Mouse (Mus musculus) forebrain, embryonic 13.5 days (tissue): Measurements from ENCODE around the gene Zfp282. TPM values are rescaled to one million over a fixed set of nuclear protein-coding genes. Genes with fewer than 3 reads are reported as not detected.

Experiments used
- ATAC-seq: fragments of 200-750 bp; cut with Nextera tagmentation; 2 replicates; pipeline ENCODE4 v1.8.0; 2017
- H3K27ac ChIP-seq: fragments of 300-500 bp; sonication (generic); 2 replicates; pipeline ENCODE4 v1.5.1; 2015; ENCODE audit warnings: inconsistent platforms, mild to moderate bottlenecking, moderate library complexity
- H3K27me3 ChIP-seq: fragments of 300-500 bp; sonication (generic); 2 replicates; pipeline ENCODE4 v1.6.1; 2015; ENCODE audit warnings: mild to moderate bottlenecking, inconsistent platforms
- H3K36me3 ChIP-seq: fragments of 300-500 bp; sonication (generic); 2 replicates; pipeline ENCODE4 v1.6.1; 2015; ENCODE audit warnings: mild to moderate bottlenecking, inconsistent platforms; ENCODE audit not compliant: poor library complexity, severe bottlenecking
- H3K4me1 ChIP-seq: fragments of 300-500 bp; sonication (generic); 2 replicates; pipeline ENCODE4 v1.6.1; 2015; ENCODE audit warnings: inconsistent platforms
- H3K4me2 ChIP-seq: fragments of 300-500 bp; sonication (generic); 2 replicates; pipeline ENCODE4 v1.6.1; 2015; ENCODE audit warnings: inconsistent platforms, mild to moderate bottlenecking, moderate library complexity
- H3K4me3 ChIP-seq: fragments of 300-500 bp; sonication (generic); 2 replicates; pipeline ENCODE4 v1.5.1; 2015; ENCODE audit warnings: mild to moderate bottlenecking, inconsistent platforms
- H3K9ac ChIP-seq: fragments of 300-500 bp; sonication (generic); 2 replicates; pipeline ENCODE4 v1.6.1; 2015; ENCODE audit warnings: mild to moderate bottlenecking, inconsistent platforms
- H3K9me3 ChIP-seq: fragments of 300-500 bp; sonication (generic); replicated peaks from 2 replicates; pipeline ENCODE4 v1.6.1; 2016; ENCODE audit warnings: inconsistent platforms
- WGBS: fragments of 180-500 bp; shearing (Covaris S2); methylation state at CpG from one replicate; pipeline ENCODE4 v1.1.7; 2015; 5-methylcytosine and 5-hydroxymethylcytosine counted together
- polyA plus RNA-seq: library from polyadenylated mRNA; unstranded; fragments of >200 nt; fragmentation: Nextera tagmentation; extraction: Ambion mirVana; gene quantifications from 2 replicates; pipeline ENCODE4 v1.2.1, GENCODE M21; 2015

Gene Zfp282
- polyA plus RNA-seq, 1 experiment from 2014 or later, result 19.1 TPM

DNA sequence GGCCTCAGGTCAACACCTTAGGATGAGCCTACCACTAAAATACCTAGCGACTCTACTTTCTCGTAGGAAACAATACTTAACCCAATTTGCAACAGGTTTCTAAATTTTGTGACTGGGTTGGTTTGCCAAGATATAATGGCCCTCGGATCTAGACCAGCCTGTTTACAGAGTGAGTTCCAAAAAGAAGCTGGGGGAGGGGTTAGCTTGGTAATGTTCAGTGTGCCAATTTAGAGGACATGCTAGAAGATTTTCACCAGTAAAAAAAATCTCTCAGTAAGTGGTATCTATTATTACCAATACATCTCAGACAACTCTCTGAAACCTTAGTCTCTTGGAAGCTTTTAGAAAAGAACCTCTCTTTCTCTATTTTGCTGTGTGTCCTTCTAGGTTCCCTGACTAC lies 66.7 kb downstream of the Zfp282 start:
- WGBS, result 80% methylated on average over 3 of the region's 3 CpGs

DNA sequence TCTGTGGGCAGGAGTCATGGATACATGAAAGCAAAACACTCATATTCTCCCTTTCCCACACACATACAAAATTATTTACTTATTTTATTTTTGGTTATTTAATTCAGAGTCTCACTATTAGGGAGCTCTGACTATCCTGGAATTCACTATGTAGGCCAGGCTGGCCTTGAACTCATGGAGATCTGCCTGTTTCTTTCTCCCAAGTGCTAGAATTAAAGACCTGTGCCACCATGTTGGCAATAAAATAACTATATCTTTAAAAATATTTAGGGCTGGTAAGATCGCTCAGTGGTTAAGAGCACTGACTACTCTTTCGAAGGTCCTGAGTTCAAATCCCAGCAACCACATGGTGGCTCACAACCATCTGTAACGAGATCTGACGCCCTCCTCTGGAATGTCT lies 70.4 kb downstream of the Zfp282 start:
- Histone ChIP-seq H3K27me3 (peaks cover under 1% of the 10 kb centered on the region; the same call in 1 of the 2 replicates), H3K4me3 (no peak overlapping the region), H3K9ac (no peak overlapping the region), H3K4me2 (no peak overlapping the region), H3K27ac (no peak overlapping the region), H3K36me3 (peaks cover 10% of the 10 kb centered on the region), H3K4me1 (peaks cover 10% of the 10 kb centered on the region), H3K9me3 (no peaks in the 10 kb centered on the region; the same call in 1 of the 2 replicates)
- ATAC-seq, result no peak
- WGBS, result 95% methylated on average over 4 of the region's 4 CpGs

More for the DNA sequence above, 66.7 kb downstream of the Zfp282 start:
- Histone ChIP-seq H3K4me3 (peak overlapping the region; percentile 46; the same call in 1 of the 2 replicates), H3K9ac (peak overlapping the region; percentile 73), H3K27me3 (peaks cover 2% of the 10 kb centered on the region; the same call in 1 of the 2 replicates), H3K4me1 (peaks cover 10% of the 10 kb centered on the region), H3K9me3 (no peaks in the 10 kb centered on the region; the same call in 1 of the 2 replicates), H3K4me2 (peak overlapping the region; percentile 79), H3K27ac (no peak overlapping the region), H3K36me3 (peaks cover 10% of the 10 kb centered on the region)
- ATAC-seq, result no peak

GRCm38 (mm10) chr6:47953191-47953726 lies 76.3 kb downstream of the Zfp282 start, which contains the start of gene Zfp956:
Zfp956 (plus strand) TSS chr6:47953390.
- WGBS, result under 1% methylated on average over 31 of the region's 31 CpGs
- Histone ChIP-seq H3K27ac (peak within 1 kb of the TSS; percentile 71), H3K9ac (peak within 1 kb of the TSS; percentile 76), H3K4me1 (peaks cover 18% of the 10 kb centered on the region), H3K4me2 (peak within 1 kb of the TSS; percentile 83), H3K9me3 (no peaks in the 10 kb centered on the region), H3K27me3 (no peaks in the 10 kb centered on the region), H3K36me3 (peaks cover 19% of the 10 kb centered on the region), H3K4me3 (peak within 1 kb of the TSS; percentile 77)
- ATAC-seq, result peak; percentile 100

DNA sequence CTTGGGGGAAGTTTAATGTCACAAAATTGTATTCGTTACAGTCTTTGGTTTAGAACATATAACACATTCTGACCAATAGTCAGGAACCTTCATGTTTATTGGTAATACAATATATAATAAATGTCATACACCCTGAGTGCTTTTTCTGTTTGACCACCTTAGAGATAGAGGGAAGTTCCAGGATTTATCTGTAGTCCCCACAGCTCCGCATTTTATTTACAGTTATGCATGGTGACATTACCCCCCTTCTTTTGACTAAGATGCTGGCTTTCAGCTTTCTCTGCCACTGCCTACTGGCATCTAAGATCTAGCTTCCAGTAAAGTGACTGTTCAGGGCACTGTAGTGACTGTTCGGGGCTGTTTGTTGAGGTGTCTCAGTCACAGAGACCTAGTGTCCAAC lies 77.4 kb downstream of the Zfp282 start:
- no peak for ATAC-seq
- Histone ChIP-seq H3K4me2 (peak overlapping the region; percentile 83; the same call in 1 of the 2 replicates), H3K9me3 (no peaks in the 10 kb centered on the region), H3K36me3 (peaks cover 26% of the 10 kb centered on the region), H3K4me3 (peak overlapping the region; percentile 77; the same call in 1 of the 2 replicates), H3K27ac (no peak overlapping the region), H3K4me1 (peaks cover 18% of the 10 kb centered on the region), H3K27me3 (no peaks in the 10 kb centered on the region), H3K9ac (no peak overlapping the region)
- WGBS, result 92% methylated on average over 3 of the region's 3 CpGs

GRCm38 (mm10) chr6:47957816-47958215 lies 80.8 kb downstream of the Zfp282 start:
- ATAC-seq, result no peak
- no peak overlapping the region for H3K27ac ChIP-seq
- no peak overlapping the region for H3K4me3 ChIP-seq
- H3K27me3 ChIP-seq, result no peaks in the 10 kb centered on the region
- no peak overlapping the region for H3K4me2 ChIP-seq
- no peaks in the 10 kb centered on the region for H3K9me3 ChIP-seq
- H3K4me1 ChIP-seq, result peaks cover 17% of the 10 kb centered on the region
- no peak overlapping the region for H3K9ac ChIP-seq
- H3K36me3 ChIP-seq, result peaks cover 52% of the 10 kb centered on the region

Other genes starting within 250 kb of the Zfp282 start
- 167 and 173 TPM in 2 replicates for gene Pdia4, start 63.8 kb upstream of the Zfp282 start, polyA plus RNA-seq
- gene Zfp786, start 46.3 kb upstream of the Zfp282 start, polyA plus RNA-seq, result 13.5 and 13.9 TPM in 2 replicates
- gene Zfp398, start 41.5 kb upstream of the Zfp282 start, polyA plus RNA-seq, result 13.1 and 14.7 TPM in 2 replicates
- 21.0 and 25.4 TPM in 2 replicates for gene Zfp212, start 43.3 kb downstream of the Zfp282 start, polyA plus RNA-seq
- gene Zfp956, start 76.2 kb downstream of the Zfp282 start, polyA plus RNA-seq, result 11.2 and 13.3 TPM in 2 replicates
- gene Zfp777, start 171.7 kb downstream of the Zfp282 start, polyA plus RNA-seq, result 6.8 and 7.4 TPM in 2 replicates
- gene Zfp746, start 209.4 kb downstream of the Zfp282 start, polyA plus RNA-seq, result 17.2 and 18.2 TPM in 2 replicates